Mouse (Mus musculus): ENCODE data around the gene Arhgef28. TPM values are rescaled to one million over a fixed set of nuclear protein-coding genes. Genes with fewer than 3 reads are reported as not detected.

Arhgef28 gene
- polyA plus RNA-seq, 1 experiment: 1.1 TPM

- Histone ChIP-seq H3K79me3 (ENCODE audit: low read depth) (no peaks in the 10 kb centered on the region), H3ac (ENCODE audit: control insufficient read depth, insufficient read length, low read depth) (no peak overlapping the region), H3K27me3 (ENCODE audit: control insufficient read depth, insufficient read depth, insufficient read length) (no peaks in the 10 kb centered on the region), H3K79me2 (ENCODE audit: control insufficient read depth, insufficient read depth) (no peaks in the 10 kb centered on the region), H3K4me3 (ENCODE audit: insufficient read depth, poor library complexity, severe bottlenecking) (no peak overlapping the region), H3K36me3 (ENCODE audit: control insufficient read depth, insufficient read depth) (no peaks in the 10 kb centered on the region)
- TF ChIP-seq MYOG (IDR thresholded peaks at IDR 0.05; ENCODE audit: control insufficient read depth, extremely low read depth, insufficient read length) (no peak), CTCF (IDR thresholded peaks at IDR 0.05; ENCODE audit: control insufficient read depth, insufficient read depth, insufficient read length) (no peak), FOSL1 (IDR thresholded peaks at IDR 0.05; ENCODE audit: insufficient read depth, low read length, poor library complexity, severe bottlenecking) (no peak), USF1 (IDR thresholded peaks at IDR 0.05; ENCODE audit: low read depth) (no peak), MYOD1 (IDR thresholded peaks at IDR 0.05; ENCODE audit: control insufficient read depth, insufficient read length, low read depth) (no peak), MAX (IDR thresholded peaks at IDR 0.05) (no peak), CEBPB (IDR thresholded peaks at IDR 0.05; ENCODE audit: low read depth) (no peak)
These were observed 190.0 kb downstream of the Arhgef28 start for GRCm38 (mm10) chr13:98015981-98016922.

GRCm38 (mm10) chr13:98014892-98015291, 191.3 kb downstream of the Arhgef28 start:
- Histone ChIP-seq H3K4me3 (ENCODE audit: insufficient read depth, poor library complexity, severe bottlenecking) (no peak overlapping the region), H3K36me3 (ENCODE audit: control insufficient read depth, insufficient read depth) (no peaks in the 10 kb centered on the region), H3K27me3 (ENCODE audit: control insufficient read depth, insufficient read depth, insufficient read length) (no peaks in the 10 kb centered on the region), H3K79me3 (ENCODE audit: low read depth) (no peaks in the 10 kb centered on the region), H3ac (ENCODE audit: control insufficient read depth, insufficient read length, low read depth) (no peak overlapping the region), H3K79me2 (ENCODE audit: control insufficient read depth, insufficient read depth) (no peaks in the 10 kb centered on the region)
- TF ChIP-seq MYOG (IDR thresholded peaks at IDR 0.05; ENCODE audit: control insufficient read depth, extremely low read depth, insufficient read length) (no peak), FOSL1 (IDR thresholded peaks at IDR 0.05; ENCODE audit: insufficient read depth, low read length, poor library complexity, severe bottlenecking) (no peak), USF1 (IDR thresholded peaks at IDR 0.05; ENCODE audit: low read depth) (no peak), CEBPB (IDR thresholded peaks at IDR 0.05; ENCODE audit: low read depth) (no peak), CTCF (IDR thresholded peaks at IDR 0.05; ENCODE audit: control insufficient read depth, insufficient read depth, insufficient read length) (no peak), MYOD1 (IDR thresholded peaks at IDR 0.05; ENCODE audit: control insufficient read depth, insufficient read length, low read depth) (no peak), MAX (IDR thresholded peaks at IDR 0.05) (no peak)

- no peaks in the 10 kb centered on the region for H3K79me3 ChIP-seq (ENCODE audit: low read depth)
- no peaks in the 10 kb centered on the region for H3K36me3 ChIP-seq (ENCODE audit: control insufficient read depth, insufficient read depth)
- no peak overlapping the region for H3ac ChIP-seq (ENCODE audit: control insufficient read depth, insufficient read length, low read depth)
- no peaks in the 10 kb centered on the region for H3K79me2 ChIP-seq (ENCODE audit: control insufficient read depth, insufficient read depth)
- no peaks in the 10 kb centered on the region for H3K27me3 ChIP-seq (ENCODE audit: control insufficient read depth, insufficient read depth, insufficient read length)
- no peak overlapping the region for H3K4me3 ChIP-seq (ENCODE audit: insufficient read depth, poor library complexity, severe bottlenecking)
- TF ChIP-seq CEBPB (IDR thresholded peaks at IDR 0.05; ENCODE audit: low read depth) (no peak), MAX (IDR thresholded peaks at IDR 0.05) (no peak), USF1 (IDR thresholded peaks at IDR 0.05; ENCODE audit: low read depth) (no peak), CTCF (IDR thresholded peaks at IDR 0.05; ENCODE audit: control insufficient read depth, insufficient read depth, insufficient read length) (no peak), FOSL1 (IDR thresholded peaks at IDR 0.05; ENCODE audit: insufficient read depth, low read length, poor library complexity, severe bottlenecking) (no peak), MYOD1 (IDR thresholded peaks at IDR 0.05; ENCODE audit: control insufficient read depth, insufficient read length, low read depth) (no peak)
These were observed 192.5 kb downstream of the Arhgef28 start for GRCm38 (mm10) chr13:98013715-98014114.

GRCm38 (mm10) chr13:98011931-98012341, 194.3 kb downstream of the Arhgef28 start:
- H3K79me3 ChIP-seq (ENCODE audit: low read depth): no peaks in the 10 kb centered on the region
- no peaks in the 10 kb centered on the region for H3K36me3 ChIP-seq (ENCODE audit: control insufficient read depth, insufficient read depth)
- H3ac ChIP-seq (ENCODE audit: control insufficient read depth, insufficient read length, low read depth): no peak overlapping the region
- TF ChIP-seq MYOG (IDR thresholded peaks at IDR 0.05; ENCODE audit: control insufficient read depth, extremely low read depth, insufficient read length): no peak
- no peak for TF ChIP-seq MYOD1 (IDR thresholded peaks at IDR 0.05; ENCODE audit: control insufficient read depth, insufficient read length, low read depth)
- no peaks in the 10 kb centered on the region for H3K27me3 ChIP-seq (ENCODE audit: control insufficient read depth, insufficient read depth, insufficient read length)
- H3K4me3 ChIP-seq (ENCODE audit: insufficient read depth, poor library complexity, severe bottlenecking): no peak overlapping the region
- no peaks in the 10 kb centered on the region for H3K79me2 ChIP-seq (ENCODE audit: control insufficient read depth, insufficient read depth)

GRCm38 (mm10) chr13:98009070-98009469, 197.2 kb downstream of the Arhgef28 start:
- H3K79me2 ChIP-seq (ENCODE audit: control insufficient read depth, insufficient read depth): no peaks in the 10 kb centered on the region
- H3K27me3 ChIP-seq (ENCODE audit: control insufficient read depth, insufficient read depth, insufficient read length): no peaks in the 10 kb centered on the region
- no peak for TF ChIP-seq FOSL1 (IDR thresholded peaks at IDR 0.05; ENCODE audit: insufficient read depth, low read length, poor library complexity, severe bottlenecking)
- TF ChIP-seq CEBPB (IDR thresholded peaks at IDR 0.05; ENCODE audit: low read depth): no peak
- no peak for TF ChIP-seq CTCF (IDR thresholded peaks at IDR 0.05; ENCODE audit: control insufficient read depth, insufficient read depth, insufficient read length)
- no peak for TF ChIP-seq USF1 (IDR thresholded peaks at IDR 0.05; ENCODE audit: low read depth)
- no peak for TF ChIP-seq MYOG (IDR thresholded peaks at IDR 0.05; ENCODE audit: control insufficient read depth, extremely low read depth, insufficient read length)
- no peak for TF ChIP-seq MAX (IDR thresholded peaks at IDR 0.05)
- no peak for TF ChIP-seq MYOD1 (IDR thresholded peaks at IDR 0.05; ENCODE audit: control insufficient read depth, insufficient read length, low read depth)
- H3K4me3 ChIP-seq (ENCODE audit: insufficient read depth, poor library complexity, severe bottlenecking): no peak overlapping the region
- H3K36me3 ChIP-seq (ENCODE audit: control insufficient read depth, insufficient read depth): no peaks in the 10 kb centered on the region
- no peaks in the 10 kb centered on the region for H3K79me3 ChIP-seq (ENCODE audit: low read depth)
- H3ac ChIP-seq (ENCODE audit: control insufficient read depth, insufficient read length, low read depth): no peak overlapping the region

Measured in C2C12 (cell line).